Mouse (Mus musculus) ES-E14 (cell line): ENCODE results near the gene Pax4.

ENCODE experiments used
- HCFC1 ChIP-seq: IDR thresholded peaks from 2 replicates; pipeline ENCODE4 v1.6.1; 2012; ENCODE audit warnings: low read length, inconsistent platforms, borderline replicate concordance; ENCODE audit not compliant: insufficient read depth
- MAFK ChIP-seq: IDR thresholded peaks from 2 replicates; pipeline ENCODE4 v1.6.1; 2014; ENCODE audit warnings: mild to moderate bottlenecking, low read depth, low read length, inconsistent platforms; ENCODE audit not compliant: insufficient read depth
- ZC3H11A ChIP-seq: IDR thresholded peaks from 2 replicates; pipeline ENCODE4 v1.6.1; 2012; ENCODE audit warnings: low read depth, mild to moderate bottlenecking, inconsistent platforms, low read length, borderline replicate concordance
- ZNF384 ChIP-seq: IDR thresholded peaks from 2 replicates; pipeline ENCODE4 v1.6.1; 2012; ENCODE audit warnings: low read depth, low read length, inconsistent platforms

GRCm38 (mm10) chr6:28464630-28465029 lies 15.5 kb upstream of the Pax4 start:
- TF ChIP-seq HCFC1: no peak
- TF ChIP-seq MAFK: no peak
- no peak for TF ChIP-seq ZC3H11A
- TF ChIP-seq ZNF384: no peak
